Mouse (Mus musculus) central nervous system, embryonic 18 days (tissue): ENCODE results near the gene Adh1. TPM values are rescaled to one million over a fixed set of nuclear protein-coding genes. Genes with fewer than 3 reads are reported as not detected.

Experiments used
- polyA plus RNA-seq: library from polyadenylated mRNA; depleted of rRNA; stranded (reverse); fragments of >200 nt; gene quantifications from 2 replicates; pipeline ENCODE4 v1.2.3, GENCODE M21; 2012; rRNA removed

Gene Adh1
- polyA plus RNA-seq: 0.98 and 1.2 TPM in 2 replicates

DNA sequence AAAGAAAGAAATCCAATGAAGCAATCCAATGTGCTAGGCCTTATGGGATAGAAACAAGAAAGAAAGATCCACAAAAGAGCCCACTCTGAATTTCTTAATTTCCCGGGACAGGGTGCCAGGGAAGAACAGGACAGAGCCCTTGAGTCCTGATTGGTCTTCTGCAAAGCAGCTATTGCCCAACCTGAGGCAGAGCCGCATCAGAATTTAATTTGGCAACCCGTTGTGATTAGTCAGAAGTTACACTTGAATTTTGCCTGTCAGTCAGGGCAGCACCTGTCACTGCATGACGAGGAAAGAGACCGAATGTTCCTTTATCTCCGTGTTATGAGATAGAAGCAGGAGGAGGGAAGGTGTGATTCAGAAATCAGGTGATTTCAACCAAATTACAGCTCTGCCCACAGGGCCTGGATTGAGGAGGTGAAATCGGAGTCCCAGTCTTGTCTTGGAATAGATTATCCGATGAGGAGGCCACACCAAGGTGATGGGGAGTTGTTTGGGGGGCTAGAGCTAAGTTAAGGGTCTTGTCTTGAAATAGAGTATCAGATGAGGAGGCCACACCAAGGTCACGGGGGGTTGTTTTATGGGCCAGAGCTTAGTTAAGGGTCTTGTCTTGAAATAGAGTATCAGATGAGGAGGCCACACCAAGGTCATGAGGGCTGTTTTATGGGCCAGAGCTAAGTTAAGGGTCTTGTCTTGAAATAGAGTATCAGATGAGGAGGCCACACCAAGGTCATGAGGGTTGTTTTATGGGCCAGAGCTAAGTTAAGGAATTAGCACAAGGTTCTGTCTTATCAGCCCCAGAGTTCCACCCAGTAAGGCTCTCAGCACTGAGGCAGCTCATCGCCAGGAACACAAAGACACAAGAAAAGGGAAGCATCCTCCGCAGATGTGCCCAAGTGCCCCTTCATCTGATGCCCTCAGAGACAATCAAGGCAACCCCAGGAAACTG is at the start of gene Adh1:
TSS of gene Adh1 (plus strand) at position 271 of the 949 bp plus-strand sequence.

GRCm38 (mm10) chr3:138217631-138218264 is 43.0 kb upstream of the Adh1 start, which contains the start of gene Adh7:
Gene Adh7 (plus strand): TSS chr3:138217760.

GRCm38 (mm10) chr3:138312965-138313364 is 52.2 kb downstream of the Adh1 start, which contains the start of gene Adh6a:
Gene Adh6a (plus strand): TSS chr3:138313286.

Other genes with a start within 250 kb of the Adh1 start
- 0.36 and 0.51 TPM in 2 replicates for gene 1110002E22Rik, start 195.9 kb upstream of the Adh1 start, polyA plus RNA-seq
- 0.14 and 0.19 TPM in 2 replicates for gene Gm5105, start 193.6 kb upstream of the Adh1 start, polyA plus RNA-seq
- 7.7 TPM in 2 replicates for gene Trmt10a, start 117.5 kb upstream of the Adh1 start, polyA plus RNA-seq
- 4.9 and 5.8 TPM in 2 replicates for gene Mttp, start 116.0 kb upstream of the Adh1 start, polyA plus RNA-seq
- gene 4930579F01Rik, start 67.2 kb upstream of the Adh1 start, polyA plus RNA-seq: 0.08 TPM in 1 of 2 replicates, not detected in the other
- 0.57 and 1.1 TPM in 2 replicates for gene Adh7, start 43.2 kb upstream of the Adh1 start, polyA plus RNA-seq
- not detected in 2 replicates for gene Adh6a, start 52.3 kb downstream of the Adh1 start, polyA plus RNA-seq
- 0.08 and 0.11 TPM in 2 replicates for gene Adh6b, start 80.8 kb downstream of the Adh1 start, polyA plus RNA-seq
- gene Adh4, start 154.5 kb downstream of the Adh1 start, polyA plus RNA-seq: not detected in 2 replicates
- gene Adh5, start 182.1 kb downstream of the Adh1 start, polyA plus RNA-seq: 139 and 145 TPM in 2 replicates
- 61.2 and 64.8 TPM in 2 replicates for gene Metap1, start 228.5 kb downstream of the Adh1 start, polyA plus RNA-seq